In the genomic region with DNA sequence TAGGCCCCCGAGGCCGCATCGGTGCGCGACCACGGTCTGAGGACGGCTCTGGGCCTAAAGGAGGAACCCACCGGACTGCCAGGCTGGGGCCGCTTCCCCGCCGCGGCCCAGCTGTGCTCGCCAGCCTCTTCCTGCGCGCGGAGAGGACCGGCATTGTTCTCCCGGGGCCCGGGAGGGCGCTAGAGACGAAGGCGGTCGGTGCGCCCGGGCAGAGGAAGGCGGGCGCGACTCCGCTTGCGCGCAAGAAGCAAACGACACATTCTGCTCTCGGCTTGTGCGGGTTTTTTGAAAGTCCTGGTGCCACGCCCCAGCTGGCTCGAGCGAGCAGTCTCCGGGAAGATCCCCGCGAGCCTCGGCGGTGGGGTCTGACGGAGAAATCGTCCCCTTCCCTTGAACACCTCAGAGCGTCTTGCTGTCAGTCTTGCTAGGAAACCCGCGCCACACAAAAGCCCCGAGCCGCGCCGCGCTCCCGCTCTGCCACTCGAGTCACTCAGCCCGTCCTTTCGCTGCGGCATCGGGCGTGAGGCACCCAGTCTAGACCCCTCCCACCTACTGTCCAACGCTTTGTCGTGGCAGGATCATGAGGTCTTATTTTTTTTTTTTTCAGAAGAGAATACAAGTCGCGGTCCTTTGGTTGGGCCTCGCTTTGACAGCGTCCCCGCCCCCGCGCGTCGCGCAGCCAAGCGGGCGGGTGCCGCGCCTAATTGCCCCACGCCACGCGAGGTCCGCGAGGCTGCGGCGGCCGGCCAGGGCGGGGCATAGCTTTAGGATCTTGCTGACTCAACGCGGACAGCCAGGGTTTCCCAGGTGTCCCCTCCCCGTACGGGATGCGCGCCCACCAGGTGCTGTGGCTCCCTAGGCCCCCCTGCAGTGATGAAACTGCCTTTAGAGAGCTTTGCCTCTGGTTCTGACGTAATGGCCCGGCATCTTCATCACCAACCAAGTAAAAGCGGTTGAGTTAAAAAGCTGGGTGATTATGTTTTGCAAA, we compare ENCODE assay signal across 8 mouse cellular contexts. TPM values are rescaled to one million over a fixed set of nuclear protein-coding genes. Genes with fewer than 3 reads are reported as not detected.
DNase-seq lines count a peak whose midpoint lies in the region; ATAC-seq and TF ChIP-seq lines count a peak whose summit lies in the region.

Clk3 (minus strand) TSS at position 497 of the 988 bp plus-strand sequence.

- peak within 1 kb of the TSS; percentile 95 for H3K4me2 ChIP-seq in heart, embryonic 11.5 days
- peak within 1 kb of the TSS; percentile 87 for H3K4me2 ChIP-seq in liver, embryonic 14.5 days (ENCODE audit: low read depth)
- H3K4me2 ChIP-seq in stomach, postnatal 0 days (replicated peaks; ENCODE audit: low read depth) = peak within 1 kb of the TSS; percentile 94

- H3K9me3 ChIP-seq in heart, embryonic 11.5 days (replicated peaks; ENCODE audit: control insufficient read depth, low read length) = no peaks in the 10 kb centered on the region
- H3K9me3 ChIP-seq in liver, embryonic 14.5 days (ENCODE audit: control insufficient read depth, low read length) = no peaks in the 10 kb centered on the region
- no peaks in the 10 kb centered on the region for H3K9me3 ChIP-seq in stomach, postnatal 0 days (ENCODE audit: control insufficient read depth, low read length)

- under 1% methylated on average over 87 of the region's 93 CpGs for WGBS in heart, embryonic 11.5 days (ENCODE audit: insufficient replicate concordance)
- WGBS in liver, embryonic 14.5 days (ENCODE audit: insufficient replicate concordance) = 1% methylated on average over 93 of the region's 93 CpGs
- under 1% methylated on average over 92 of the region's 93 CpGs for WGBS in stomach, postnatal 0 days

- TF ChIP-seq POLR2A in bone marrow macrophage, adult 2 months (IDR thresholded peaks at IDR 0.05; ENCODE audit: borderline replicate concordance, low read depth, low read length) = no peak

- peak within 1 kb of the TSS; percentile 97 for H3K4me3 ChIP-seq in bone marrow macrophage, adult 2 months (ENCODE audit: insufficient read depth, low read length)
- H3K4me3 ChIP-seq in heart, embryonic 11.5 days (ENCODE audit: low read depth, low read length) = peak within 1 kb of the TSS; percentile 91
- peak within 1 kb of the TSS; percentile 87 to 88 for H3K4me3 ChIP-seq in liver, embryonic 14.5 days (ENCODE audit: insufficient read depth in 1 of 2, low read depth in 2 of 2, low read length in 2 of 2)
- H3K4me3 ChIP-seq in stomach, postnatal 0 days (ENCODE audit: low read depth, low read length) = peak within 1 kb of the TSS; percentile 93

- no peaks in the 10 kb centered on the region for H3K27me3 ChIP-seq in heart, embryonic 11.5 days (ENCODE audit: control insufficient read depth, insufficient read depth, low read length)
- H3K27me3 ChIP-seq in liver, embryonic 14.5 days (ENCODE audit: control insufficient read depth, insufficient read depth, low read length) = no peaks in the 10 kb centered on the region
- no peaks in the 10 kb centered on the region for H3K27me3 ChIP-seq in stomach, postnatal 0 days (ENCODE audit: control insufficient read depth, insufficient read depth, low read length)

- no peak for TF ChIP-seq CTCF in bone marrow macrophage, adult 2 months (IDR thresholded peaks at IDR 0.05; ENCODE audit: low read depth, low read length)
- no peak for TF ChIP-seq CTCF in liver, embryonic 14.5 days (IDR thresholded peaks at IDR 0.05; ENCODE audit: low read depth)
- peak; percentile 48 for TF ChIP-seq CTCF in stomach, postnatal 0 days (IDR thresholded peaks at IDR 0.05; ENCODE audit: low read depth)

- peak within 1 kb of the TSS; percentile 98 for H3K9ac ChIP-seq in heart, embryonic 11.5 days (ENCODE audit: low read depth, low read length)
- H3K9ac ChIP-seq in liver, embryonic 14.5 days (replicated peaks) = peak within 1 kb of the TSS; percentile 99
- H3K9ac ChIP-seq in stomach, postnatal 0 days (ENCODE audit: low read length) = peak within 1 kb of the TSS; percentile 98

- peaks cover 21% of the 10 kb centered on the region for H3K4me1 ChIP-seq in bone marrow macrophage, adult 2 months (ENCODE audit: control insufficient read depth, insufficient read depth, low read length)
- peaks cover 50% of the 10 kb centered on the region for H3K4me1 ChIP-seq in heart, embryonic 11.5 days (ENCODE audit: control insufficient read depth, insufficient read depth, low read length)
- H3K4me1 ChIP-seq in liver, embryonic 14.5 days (replicated peaks; ENCODE audit: control insufficient read depth in 2 of 2, insufficient read depth in 2 of 2, low read length in 1 of 2) = peaks cover 55 to 57% of the 10 kb centered on the region in 2 experiments
- H3K4me1 ChIP-seq in stomach, postnatal 0 days (replicated peaks; ENCODE audit: control insufficient read depth, insufficient read depth) = peaks cover 20% of the 10 kb centered on the region; the same call in 1 of the 2 replicates

- DNase-seq in kidney, postnatal 14 days = peak; percentile 83
- peak; percentile 49 to 63 (median 52) for DNase-seq in liver, embryonic 14.5 days (ENCODE audit: low read depth in 3 of 3, low spot score in 3 of 3)
- peak; percentile 64 to 67 for DNase-seq in natural killer cell, adult 2 months (ENCODE audit: low spot score in 2 of 2)
- DNase-seq in stomach, postnatal 0 days (ENCODE audit: low spot score) = peak; percentile 77

- TF ChIP-seq EP300 in liver, embryonic 14.5 days (IDR thresholded peaks at IDR 0.05; ENCODE audit: low read depth) = peak; percentile 19; the same call in 1 of the 2 replicates
- no peak for TF ChIP-seq EP300 in stomach, postnatal 0 days (optimal IDR thresholded peaks at IDR 0.05)

- peak within 1 kb of the TSS; percentile 89 for H3K27ac ChIP-seq in bone marrow macrophage, adult 2 months (ENCODE audit: insufficient read depth, low read depth, low read length)
- peak within 1 kb of the TSS; percentile 99 for H3K27ac ChIP-seq in heart, embryonic 11.5 days (ENCODE audit: low read depth, low read length)
- H3K27ac ChIP-seq in liver, embryonic 14.5 days = peak within 1 kb of the TSS; percentile 89
- peak within 1 kb of the TSS; percentile 99 for H3K27ac ChIP-seq in stomach, postnatal 0 days (replicated peaks)

- peak; percentile 57 for ATAC-seq in CD4-positive, CD25-positive, alpha-beta regulatory T cell, adult 4 months
- peak; percentile 21 for ATAC-seq in erythroblast, adult 5-6 weeks (replicated peaks; ENCODE audit: low FRiP score, poor library complexity, severe bottlenecking)
- ATAC-seq in heart, embryonic 11.5 days (replicated peaks; ENCODE audit: insufficient number of reproducible peaks, low FRiP score, low TSS enrichment) = peak; percentile 28
- ATAC-seq in liver, embryonic 14.5 days (ENCODE audit: insufficient read depth) = peak; percentile 19
- peak; percentile 60; the same call in 1 of the 2 replicates for ATAC-seq in stomach, postnatal 0 days (ENCODE audit: low FRiP score, low TSS enrichment)

- H3K36me3 ChIP-seq in heart, embryonic 11.5 days (ENCODE audit: control insufficient read depth, insufficient read depth, low read length) = peaks cover 8% of the 10 kb centered on the region
- peaks cover 18% of the 10 kb centered on the region for H3K36me3 ChIP-seq in liver, embryonic 14.5 days (replicated peaks; ENCODE audit: control insufficient read depth, insufficient read depth, low read depth)
- 0 out of 2 replicates have a peak, but pooled peaks cover 5% of the 10 kb centered on the region for H3K36me3 ChIP-seq in stomach, postnatal 0 days (ENCODE audit: control insufficient read depth, insufficient read depth, low read length)

RNA-seq across cellular contexts. Expression of gene Clk3, which starts in this region (rescaled TPM):
- 100 to 1,000 TPM in 1 of 2 experiments, 10 to 100 TPM in 1; 95.0 to 107 TPM for polyA plus RNA-seq in CD4-positive, CD25-positive, alpha-beta regulatory T cell, adult 4 months (2017; shearing (Covaris generic))
- 72.4 and 84.2 TPM in 2 replicates for polyA plus RNA-seq in bone marrow macrophage, adult 2 months (2012; ENCODE audit: insufficient read depth, insufficient read length, missing spikeins)
- 234 and 296 TPM in 2 replicates for total RNA-seq in erythroblast, adult 5-6 weeks (2015; ENCODE audit: low replicate concordance)
- total RNA-seq in erythroblast, adult 5-6 weeks (2017; ENCODE audit: low replicate concordance) = 403 and 420 TPM in 2 replicates
- polyA plus RNA-seq in heart, embryonic 11.5 days (2014; fragmentation: Nextera tagmentation; extraction: Ambion mirVana) = 64.2 and 73.5 TPM in 2 replicates
- 110 and 136 TPM in 2 replicates for polyA plus RNA-seq in liver, embryonic 14.5 days (2012; rRNA removed)
- polyA plus RNA-seq in liver, embryonic 14.5 days (2014; fragmentation: Nextera tagmentation; extraction: Ambion mirVana) = 88.0 and 95.0 TPM in 2 replicates
- polyA plus RNA-seq in stomach, postnatal 0 days (2015; fragmentation: Nextera tagmentation; extraction: Ambion mirVana) = 29.4 and 38.0 TPM in 2 replicates

Comparison
In these comparisons a context has a peak if more than half of its experiments do, and no peak if none do; other contexts are left out.
1. Peak in every context shown above with its lines: DNase-seq, ATAC-seq, H3K4me3 ChIP-seq and H3K27ac ChIP-seq.